Mouse (Mus musculus) liver, postnatal 0 days (tissue): Measurements from ENCODE around the gene Edaradd. TPM values are rescaled to one million over a fixed set of nuclear protein-coding genes. Genes with fewer than 3 reads are reported as not detected.

ENCODE experiments used
- ATAC-seq: fragments of 200-750 bp; cut with Nextera tagmentation; 2 replicates; pipeline ENCODE4 v1.8.0; 2017; ENCODE audit warnings: mild to moderate bottlenecking, moderate library complexity
- DNase-seq: peaks from one replicate; pipeline ENCODE4 v3.0.0-alpha.2; 2016
- H3K27ac ChIP-seq: fragments of 300-500 bp; sonication (generic); 2 replicates; pipeline ENCODE4 v1.5.1; 2014; ENCODE audit warnings: antibody characterized with exemption, moderate library complexity, mild to moderate bottlenecking, low read depth
- H3K27me3 ChIP-seq: fragments of 300-500 bp; sonication (generic); 2 replicates; pipeline ENCODE4 v1.6.1; 2014; ENCODE audit warnings: low read length, control low read depth, mixed read lengths; ENCODE audit not compliant: insufficient read depth
- H3K36me3 ChIP-seq: fragments of 300-500 bp; sonication (generic); replicated peaks from 2 replicates; pipeline ENCODE4 v1.6.1; 2014; ENCODE audit warnings: mild to moderate bottlenecking, control low read depth, low read length, moderate library complexity, mixed read lengths; ENCODE audit not compliant: insufficient read depth
- H3K4me1 ChIP-seq: fragments of 300-500 bp; sonication (generic); 2 replicates; pipeline ENCODE4 v1.6.1; 2014; ENCODE audit warnings: antibody characterized with exemption, mild to moderate bottlenecking, control low read depth; ENCODE audit not compliant: insufficient read depth
- H3K4me2 ChIP-seq: fragments of 300-500 bp; sonication (generic); 2 replicates; pipeline ENCODE4 v1.6.1; 2014; ENCODE audit warnings: low read depth, mild to moderate bottlenecking, low read length, moderate library complexity, mixed read lengths
- H3K4me3 ChIP-seq: fragments of 300-500 bp; sonication (generic); 2 replicates; pipeline ENCODE4 v1.5.1; 2014; ENCODE audit warnings: low read depth, low read length
- H3K9ac ChIP-seq: fragments of 300-500 bp; sonication (generic); replicated peaks from 2 replicates; pipeline ENCODE4 v1.6.1; 2014; ENCODE audit warnings: mild to moderate bottlenecking, moderate library complexity
- H3K9me3 ChIP-seq: fragments of 300-500 bp; sonication (generic); 2 replicates; pipeline ENCODE4 v1.6.1; 2016; ENCODE audit warnings: mild to moderate bottlenecking, control low read depth, low read length, mixed read lengths
- CTCF ChIP-seq: sonication (generic); IDR thresholded peaks from 2 replicates; pipeline ENCODE4 v1.5.1; 2016; ENCODE audit warnings: antibody characterized with exemption, low read depth
- EP300 ChIP-seq: IDR thresholded peaks from 2 replicates; pipeline ENCODE4 v1.6.1; 2016; ENCODE audit warnings: antibody characterized with exemption, low read depth, mild to moderate bottlenecking
- WGBS: fragments of 180-500 bp; shearing (Covaris S2); extraction: QIAGEN DNeasy Blood & Tissue Kit; methylation state at CpG from one replicate; pipeline ENCODE4 v1.1.7; 2014; ENCODE audit not compliant: insufficient replicate concordance; 5-methylcytosine and 5-hydroxymethylcytosine counted together
- polyA plus RNA-seq: library from polyadenylated mRNA; unstranded; fragments of >200 nt; fragmentation: Nextera tagmentation; extraction: Ambion mirVana; gene quantifications from 2 replicates; pipeline ENCODE4 v1.2.1, GENCODE M21; 2015

The Edaradd gene
- polyA plus RNA-seq, 1 experiment from 2014 or later: 0.38 TPM

DNA sequence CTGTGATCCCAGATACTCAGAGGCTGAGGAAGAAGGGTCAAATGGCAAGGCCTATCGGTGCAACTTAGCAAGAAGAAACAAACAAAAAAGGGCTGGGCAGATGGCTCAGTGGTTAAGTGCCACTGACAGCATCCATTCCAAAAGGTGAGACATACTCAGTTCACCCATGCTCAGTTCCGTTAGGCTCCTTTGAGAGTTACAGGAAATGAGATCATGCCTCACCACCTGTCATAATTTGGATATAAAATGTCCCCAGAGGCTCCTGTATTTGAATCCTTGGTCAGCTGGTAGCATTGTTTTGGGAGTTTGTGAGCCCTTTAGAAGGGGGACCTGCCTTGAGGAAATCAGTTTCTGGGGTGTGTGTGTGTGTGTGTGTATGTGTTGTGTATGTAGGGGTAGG is 41.5 kb upstream of the Edaradd start:
- H3K27me3 ChIP-seq: no peaks in the 10 kb centered on the region
- no peak overlapping the region for H3K4me3 ChIP-seq
- no peak overlapping the region for H3K9ac ChIP-seq
- H3K36me3 ChIP-seq: no peaks in the 10 kb centered on the region
- no peak for DNase-seq
- WGBS: 72% methylated on average over 2 of the region's 2 CpGs
- TF ChIP-seq EP300 (no peak), CTCF (no peak)
- H3K4me2 ChIP-seq: no peak overlapping the region
- ATAC-seq: no peak
- peaks cover 6% of the 10 kb centered on the region; the same call in 1 of the 2 replicates for H3K4me1 ChIP-seq
- H3K27ac ChIP-seq: no peak overlapping the region
- H3K9me3 ChIP-seq: no peaks in the 10 kb centered on the region

DNA sequence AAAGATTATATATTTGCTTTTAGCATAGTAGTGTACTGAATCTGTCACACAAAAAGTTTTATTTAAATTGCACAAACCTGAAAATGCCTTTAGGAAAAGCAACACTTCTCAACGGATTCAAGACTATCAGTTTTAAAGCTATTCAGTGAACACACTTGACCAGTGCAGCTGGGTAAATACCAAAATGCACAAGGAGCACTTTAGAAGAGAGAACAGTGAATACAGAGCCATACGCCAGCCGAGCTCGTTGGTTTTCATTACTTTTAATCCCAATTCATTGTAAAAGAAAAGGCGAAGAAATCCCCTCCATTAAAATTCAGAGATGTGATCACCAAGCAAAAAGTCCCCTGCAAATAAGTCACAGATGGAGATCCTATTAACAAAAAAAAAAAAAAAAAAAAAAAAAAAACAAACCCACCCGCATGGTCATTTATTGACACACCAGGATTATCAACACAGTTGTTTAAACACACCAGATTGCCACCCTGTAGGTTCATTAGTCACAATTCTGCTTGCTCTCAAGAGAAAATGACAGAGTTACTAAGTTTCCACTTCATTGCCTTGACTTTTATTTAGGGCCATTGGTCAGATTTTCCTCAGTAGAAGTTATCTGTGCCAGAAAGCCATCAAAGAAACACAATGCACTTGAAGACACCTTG is 39.4 kb upstream of the Edaradd start:
- H3K27me3 ChIP-seq: no peaks in the 10 kb centered on the region
- ATAC-seq: no peak
- WGBS: 63% methylated on average over 6 of the region's 6 CpGs
- no peak overlapping the region for H3K27ac ChIP-seq
- H3K9ac ChIP-seq: no peak overlapping the region
- TF ChIP-seq EP300 (no peak), CTCF (no peak)
- H3K4me2 ChIP-seq: no peak overlapping the region
- no peak overlapping the region for H3K4me3 ChIP-seq
- no peaks in the 10 kb centered on the region for H3K36me3 ChIP-seq
- no peaks in the 10 kb centered on the region for H3K9me3 ChIP-seq
- no peaks in the 10 kb centered on the region for H3K4me1 ChIP-seq
- no peak for DNase-seq

DNA sequence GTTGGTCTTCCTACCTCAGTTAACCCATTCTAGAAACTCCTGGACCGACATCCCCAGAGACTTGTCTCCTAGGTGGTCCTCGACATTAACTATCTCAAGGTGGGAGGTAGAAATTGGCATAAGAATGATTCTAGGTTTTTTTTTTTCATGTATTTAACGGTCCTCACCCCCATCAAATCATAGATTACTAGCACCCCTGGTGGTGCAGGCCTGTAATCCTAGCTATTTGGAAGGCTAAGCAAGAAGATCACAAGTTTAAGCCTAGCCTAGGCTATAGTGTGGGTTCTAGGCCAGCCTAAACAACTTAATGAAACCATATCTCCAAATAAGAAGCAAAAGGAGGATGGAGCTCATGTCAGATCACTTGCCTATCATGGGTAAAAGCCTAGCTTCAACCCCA is 38.8 kb upstream of the Edaradd start:
- H3K9ac ChIP-seq: no peak overlapping the region
- H3K9me3 ChIP-seq: no peaks in the 10 kb centered on the region
- DNase-seq: no peak
- H3K4me3 ChIP-seq: no peak overlapping the region
- WGBS: 50% methylated on average over 3 of the region's 3 CpGs
- H3K36me3 ChIP-seq: no peaks in the 10 kb centered on the region
- no peaks in the 10 kb centered on the region for H3K27me3 ChIP-seq
- H3K27ac ChIP-seq: no peak overlapping the region
- H3K4me1 ChIP-seq: no peaks in the 10 kb centered on the region
- H3K4me2 ChIP-seq: no peak overlapping the region
- TF ChIP-seq EP300: no peak
- TF ChIP-seq CTCF: peak; percentile 25; the same call in 1 of the 2 replicates
- no peak for ATAC-seq

GRCm38 (mm10) chr13:12554211-12554610 is 34.0 kb upstream of the Edaradd start:
- H3K9ac ChIP-seq: no peak overlapping the region
- no peak overlapping the region for H3K4me3 ChIP-seq
- DNase-seq: no peak
- no peaks in the 10 kb centered on the region for H3K36me3 ChIP-seq
- H3K27ac ChIP-seq: no peak overlapping the region
- H3K4me2 ChIP-seq: no peak overlapping the region
- H3K9me3 ChIP-seq: no peaks in the 10 kb centered on the region
- ATAC-seq: no peak
- no peak for TF ChIP-seq EP300
- TF ChIP-seq CTCF: no peak
- no peaks in the 10 kb centered on the region for H3K4me1 ChIP-seq
- no peaks in the 10 kb centered on the region for H3K27me3 ChIP-seq
- WGBS: 53% methylated on average over 4 of the region's 4 CpGs

GRCm38 (mm10) chr13:12543880-12544568 is 23.8 kb upstream of the Edaradd start:
- Histone ChIP-seq H3K36me3 (no peaks in the 10 kb centered on the region), H3K4me3 (no peak overlapping the region), H3K4me2 (no peak overlapping the region), H3K9ac (no peak overlapping the region), H3K27me3 (no peaks in the 10 kb centered on the region), H3K4me1 (peaks cover 14% of the 10 kb centered on the region), H3K9me3 (no peaks in the 10 kb centered on the region), H3K27ac (peak overlapping the region; percentile 62)
- 71% methylated on average over 8 of the region's 8 CpGs for WGBS
- TF ChIP-seq CTCF (no peak), EP300 (no peak)
- DNase-seq (peak; percentile 41), ATAC-seq (peak; percentile 90)

DNA sequence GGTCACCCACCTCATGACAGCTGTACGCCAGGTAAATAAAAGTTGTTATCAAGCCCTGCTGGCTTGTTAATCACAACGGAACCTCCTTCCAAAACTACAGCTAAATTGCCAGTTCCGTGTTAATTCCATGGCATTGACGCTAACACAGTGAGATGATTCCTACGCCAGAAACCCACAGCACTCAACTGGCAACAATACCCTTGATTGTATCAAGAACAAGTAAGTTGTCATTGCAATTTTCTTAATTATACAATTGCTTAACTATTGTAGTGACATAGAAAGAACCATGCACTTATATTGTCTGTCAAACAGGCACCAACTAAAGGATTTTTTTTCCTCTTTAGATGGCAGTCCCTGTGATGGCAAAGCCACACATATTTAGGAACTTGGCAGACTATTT is 23.0 kb upstream of the Edaradd start:
- H3K9ac ChIP-seq: no peak overlapping the region
- WGBS: 78% methylated on average over 5 of the region's 5 CpGs

More for the DNA sequence above, 23.0 kb upstream of the Edaradd start:
- Histone ChIP-seq H3K4me3 (no peak overlapping the region), H3K27ac (no peak overlapping the region), H3K4me1 (peaks cover 14% of the 10 kb centered on the region), H3K9me3 (no peaks in the 10 kb centered on the region), H3K36me3 (no peaks in the 10 kb centered on the region), H3K4me2 (no peak overlapping the region), H3K27me3 (no peaks in the 10 kb centered on the region)
- no peak for TF ChIP-seq CTCF
- TF ChIP-seq EP300: no peak
- ATAC-seq (no peak), DNase-seq (no peak)
